Mouse (Mus musculus): ENCODE data around the gene Casp7.

The Casp7 gene

GRCm38 (mm10) chr19:56474869-56475550 lies 78.1 kb downstream of the Casp7 start:
- DNase-seq, result no peak

DNA sequence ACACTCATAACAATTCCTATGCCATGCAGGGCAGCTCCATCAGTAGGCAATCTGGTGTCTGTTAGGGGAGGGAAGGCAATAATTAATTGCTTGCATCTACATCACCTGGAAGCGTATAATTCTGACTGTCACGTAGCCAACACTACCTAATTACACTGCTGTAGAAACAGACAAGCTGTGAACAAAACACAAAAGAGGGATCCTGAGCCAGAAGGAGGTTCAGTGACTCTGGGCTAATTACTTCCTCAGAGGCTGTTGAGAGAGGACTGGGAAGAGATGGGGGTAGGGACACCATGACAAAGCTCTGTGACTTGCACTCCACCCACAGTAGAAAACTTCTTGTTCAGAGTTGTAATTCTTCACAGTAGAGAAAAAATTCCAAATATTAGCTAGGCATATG lies 79.6 kb downstream of the Casp7 start:
- DNase-seq, result no peak

DNA sequence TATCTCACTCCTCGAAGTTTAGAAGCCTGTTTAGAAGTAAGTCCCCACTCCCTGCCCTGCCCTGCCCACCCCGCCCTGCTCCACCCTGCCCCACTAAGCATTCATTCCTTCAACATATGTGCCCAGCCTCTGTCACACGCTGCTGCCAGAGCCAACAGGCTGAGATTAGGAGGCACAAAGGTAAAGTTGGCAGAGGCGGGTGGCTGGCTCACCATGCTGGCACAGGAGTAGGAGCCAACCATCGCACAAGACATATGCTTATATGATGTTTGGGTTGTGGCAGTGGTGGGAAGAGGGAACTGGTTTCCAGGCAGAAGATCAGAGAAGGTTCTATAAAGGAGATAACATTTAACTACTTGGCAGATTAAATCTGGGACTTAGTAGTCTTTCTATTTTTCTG lies 80.3 kb downstream of the Casp7 start:
- DNase-seq, result peak in 1 of 2 experiments; percentile 17

DNA sequence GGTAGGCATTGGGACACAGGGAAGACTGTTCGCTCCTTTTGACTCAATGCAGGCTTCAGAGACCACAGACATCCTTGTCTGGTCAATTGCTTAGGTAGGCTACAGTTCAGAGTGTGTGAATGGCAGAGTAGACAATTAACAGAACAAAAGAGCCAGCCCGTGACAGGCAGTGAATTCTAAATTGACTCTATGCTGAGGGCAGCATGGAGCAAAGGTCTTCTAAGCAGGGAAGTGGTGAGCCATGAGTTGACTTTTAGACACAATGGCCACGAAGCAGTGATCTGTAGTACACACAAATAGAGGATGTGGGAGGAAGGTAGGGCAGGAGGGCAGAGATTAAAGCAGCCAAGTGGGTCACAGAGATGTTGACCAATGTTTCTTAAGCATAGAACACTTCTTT lies 80.9 kb downstream of the Casp7 start:
- DNase-seq, result no peak

GRCm38 (mm10) chr19:56484630-56485375 lies 87.9 kb downstream of the Casp7 start:
- DNase-seq, result no peak

DNA sequence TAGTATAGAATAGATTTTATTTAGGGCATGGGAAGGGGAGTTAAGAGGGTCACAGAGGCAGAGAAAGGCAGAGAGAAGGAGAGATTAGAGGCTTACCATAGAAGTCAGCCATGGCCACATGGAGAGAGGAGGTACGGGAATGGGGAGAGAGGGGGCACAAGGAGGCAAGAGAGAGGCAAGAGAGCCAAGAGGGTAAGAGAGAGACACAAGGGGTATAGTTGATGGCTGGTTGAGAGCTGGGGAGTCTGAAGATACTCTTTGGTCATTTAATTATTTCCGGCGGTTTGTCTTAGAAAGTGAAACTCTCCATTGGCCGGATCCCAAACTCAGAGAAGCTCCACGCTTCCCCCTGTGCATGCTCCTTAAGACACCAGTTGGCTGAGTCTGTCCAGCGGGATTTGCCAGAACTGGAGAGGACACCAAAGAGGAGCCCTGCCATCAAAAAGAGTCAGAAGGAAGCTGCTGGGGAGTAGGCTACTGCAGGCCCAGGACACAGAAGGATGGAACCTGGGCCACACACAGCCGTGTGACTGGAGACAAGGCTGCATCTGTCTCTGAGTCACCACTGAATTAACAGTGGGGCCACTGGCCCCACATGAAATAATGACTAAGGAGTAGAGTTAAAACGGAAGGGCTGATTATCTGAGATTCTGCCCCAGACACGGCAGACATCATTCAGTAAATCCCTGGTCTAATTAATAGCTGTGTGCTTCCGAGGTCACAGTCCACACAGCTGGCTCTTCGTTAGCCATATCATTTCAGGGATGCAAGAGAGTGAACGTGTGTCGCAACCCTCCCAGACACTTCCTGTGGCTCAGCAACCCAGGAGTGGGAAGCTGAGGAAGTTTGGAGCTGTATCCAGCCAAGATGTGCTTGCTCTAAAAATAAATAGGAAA lies 88.7 kb downstream of the Casp7 start:
- no peak for DNase-seq

DNA sequence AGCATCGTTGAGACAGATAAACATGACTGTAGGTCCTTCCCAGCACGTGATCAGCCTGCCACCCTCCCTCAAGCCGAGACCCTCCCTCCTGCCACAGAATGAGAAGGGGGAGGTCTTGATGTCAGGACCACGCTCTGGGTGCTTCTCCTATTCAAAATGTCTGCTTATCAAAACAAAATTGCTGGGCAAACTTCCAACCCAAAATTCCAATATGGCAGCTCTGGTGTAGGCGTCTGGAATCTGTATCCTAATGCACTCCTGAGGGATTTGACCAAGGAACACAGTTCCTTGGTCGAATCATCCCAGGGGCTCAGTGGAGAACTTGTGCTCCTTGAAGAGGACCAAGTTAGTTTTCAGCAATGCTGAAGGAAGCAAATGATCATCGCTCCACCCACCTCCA lies 90.0 kb downstream of the Casp7 start:
- DNase-seq, result no peak

GRCm38 (mm10) chr19:56487339-56487738 lies 90.4 kb downstream of the Casp7 start:
- DNase-seq, result no peak

- no peak for DNase-seq
Observed at GRCm38 (mm10) chr19:56489601-56490000, 92.7 kb downstream of the Casp7 start.
